Mouse (Mus musculus): ENCODE measurements around the gene Rsph3a.
A peak's percentile ranks its signal among the peaks of the same experiment; 100 is the strongest.

Gene Rsph3a

GRCm38 (mm10) chr17:7945117-7946052 lies at the start of gene Rsph3a:
Rsph3a (plus strand) TSS chr17:7945614.
- DNase-seq: peak; percentile 99

- peak; percentile 69 for DNase-seq
Observed at GRCm38 (mm10) chr17:7896047-7896635, 49.3 kb upstream of the Rsph3a start.

GRCm38 (mm10) chr17:7897120-7897519 lies 48.3 kb upstream of the Rsph3a start:
- DNase-seq: peak; percentile 85

GRCm38 (mm10) chr17:7897756-7898155 lies 47.7 kb upstream of the Rsph3a start:
- peak; percentile 77 for DNase-seq

GRCm38 (mm10) chr17:7899233-7899632 lies 46.2 kb upstream of the Rsph3a start:
- DNase-seq: peak; percentile 96

- peak; percentile 74 for DNase-seq
Observed at GRCm38 (mm10) chr17:7899961-7900360, 45.5 kb upstream of the Rsph3a start.

GRCm38 (mm10) chr17:7901536-7901935 lies 43.9 kb upstream of the Rsph3a start:
- peak; percentile 72 for DNase-seq

GRCm38 (mm10) chr17:7902362-7902761 lies 43.1 kb upstream of the Rsph3a start:
- peak; percentile 89 for DNase-seq

- peak; percentile 17 for DNase-seq
Observed at GRCm38 (mm10) chr17:7904992-7905391, 40.4 kb upstream of the Rsph3a start.

- DNase-seq: peak; percentile 58
Observed at GRCm38 (mm10) chr17:7905936-7906685, 39.3 kb upstream of the Rsph3a start.

- DNase-seq: peak; percentile 90
Observed at GRCm38 (mm10) chr17:7914596-7915227, 30.7 kb upstream of the Rsph3a start.

- peak; percentile 65 for DNase-seq
Observed at GRCm38 (mm10) chr17:7915791-7916190, 29.6 kb upstream of the Rsph3a start.

- peak; percentile 93 for DNase-seq
Observed at GRCm38 (mm10) chr17:7916782-7917574, 28.4 kb upstream of the Rsph3a start.

- no peak for DNase-seq
Observed at GRCm38 (mm10) chr17:7918355-7918754, 27.1 kb upstream of the Rsph3a start.

GRCm38 (mm10) chr17:7919209-7919608 lies 26.2 kb upstream of the Rsph3a start:
- no peak for DNase-seq

GRCm38 (mm10) chr17:7922564-7922963 lies 22.9 kb upstream of the Rsph3a start:
- DNase-seq: peak; percentile 66

GRCm38 (mm10) chr17:7924185-7924725 lies 21.2 kb upstream of the Rsph3a start:
- peak; percentile 58 for DNase-seq

- peak; percentile 96 for DNase-seq
Observed at GRCm38 (mm10) chr17:7925413-7926160, 19.8 kb upstream of the Rsph3a start, which contains the start of gene Tagap. Tagap (plus strand) TSS chr17:7926000.

GRCm38 (mm10) chr17:7927582-7928535 lies 17.6 kb upstream of the Rsph3a start:
- peak; percentile 95 for DNase-seq

GRCm38 (mm10) chr17:7928662-7929061 lies 16.8 kb upstream of the Rsph3a start:
- DNase-seq: peak; percentile 68
